Mouse (Mus musculus) liver, embryonic 16.5 days (tissue): ENCODE measurements around the gene Gstm1. TPM values are rescaled to one million over a fixed set of nuclear protein-coding genes. Genes with fewer than 3 reads are reported as not detected.
A peak's percentile ranks its signal among the peaks of the same experiment; 100 is the strongest.

Experiments
- ATAC-seq: fragments of 200-750 bp; cut with Nextera tagmentation; 2 replicates; pipeline ENCODE4 v1.8.0; 2017; ENCODE audit warnings: low read depth, mild to moderate bottlenecking, moderate number of reproducible peaks, moderate library complexity
- H3K27ac ChIP-seq: fragments of 300-500 bp; sonication (generic); 2 replicates; pipeline ENCODE4 v1.5.1; 2014; ENCODE audit warnings: mild to moderate bottlenecking, low read length
- H3K27me3 ChIP-seq: fragments of 300-500 bp; sonication (generic); 2 replicates; pipeline ENCODE4 v1.6.1; 2014; ENCODE audit warnings: low read depth, low read length, mixed read lengths; ENCODE audit not compliant: control insufficient read depth, insufficient read depth
- H3K36me3 ChIP-seq: fragments of 300-500 bp; sonication (generic); 2 replicates; pipeline ENCODE4 v1.6.1; 2014; ENCODE audit warnings: mild to moderate bottlenecking; ENCODE audit not compliant: control insufficient read depth, insufficient read depth
- H3K4me1 ChIP-seq: fragments of 300-500 bp; sonication (generic); 2 replicates; pipeline ENCODE4 v1.6.1; 2014; ENCODE audit warnings: low read depth, low read length, mixed read lengths; ENCODE audit not compliant: control insufficient read depth
- H3K4me2 ChIP-seq: fragments of 300-500 bp; sonication (generic); 2 replicates; pipeline ENCODE4 v1.6.1; 2014; ENCODE audit warnings: low read depth, low read length, mixed read lengths
- H3K4me3 ChIP-seq: fragments of 300-500 bp; sonication (generic); 2 replicates; pipeline ENCODE4 v1.5.1; 2014; ENCODE audit warnings: low read depth, mild to moderate bottlenecking, low read length
- H3K9ac ChIP-seq: fragments of 300-500 bp; sonication (generic); 2 replicates; pipeline ENCODE4 v1.6.1; 2014; ENCODE audit warnings: low read depth, low read length
- H3K9me3 ChIP-seq: fragments of 300-500 bp; sonication (generic); replicated peaks from 2 replicates; pipeline ENCODE4 v1.6.1; 2016; ENCODE audit warnings: low read length; ENCODE audit not compliant: control insufficient read depth
- WGBS: fragments of 180-500 bp; shearing (Covaris S2); extraction: QIAGEN DNeasy Blood & Tissue Kit; methylation state at CpG from one replicate; pipeline ENCODE4 v1.1.7; 2014; ENCODE audit not compliant: insufficient replicate concordance; 5-methylcytosine and 5-hydroxymethylcytosine counted together
- polyA plus RNA-seq: library from polyadenylated mRNA; unstranded; fragments of >200 nt; fragmentation: Nextera tagmentation; extraction: Ambion mirVana; gene quantifications from 2 replicates; pipeline ENCODE4 v1.2.1, GENCODE M21; 2015

Gene Gstm1
- 376 and 435 TPM in 2 replicates for polyA plus RNA-seq

- peak within 1 kb of the TSS; percentile 48 for H3K4me3 ChIP-seq
- WGBS, result under 1% methylated on average over 31 of the region's 31 CpGs
Measured at GRCm38 (mm10) chr3:108017473-108018189, at the start of gene Gstm1. TSS of gene Gstm1 (minus strand) at chr3:108017973.

GRCm38 (mm10) chr3:108067370-108067934, 49.7 kb upstream of the Gstm1 start:
- no peaks in the 10 kb centered on the region for H3K9me3 ChIP-seq
- WGBS, result 59% methylated on average over 6 of the region's 6 CpGs
- no peaks in the 10 kb centered on the region for H3K36me3 ChIP-seq
- H3K27ac ChIP-seq, result peak overlapping the region; percentile 53
- H3K4me1 ChIP-seq, result peaks cover 25% of the 10 kb centered on the region
- peak; percentile 75 for ATAC-seq
- no peak overlapping the region for H3K4me3 ChIP-seq
- H3K27me3 ChIP-seq, result no peaks in the 10 kb centered on the region
- no peak overlapping the region for H3K4me2 ChIP-seq
- H3K9ac ChIP-seq, result no peak overlapping the region

More at GRCm38 (mm10) chr3:108017473-108018189, at the start of gene Gstm1:
- Histone ChIP-seq H3K36me3 (no peaks in the 10 kb centered on the region), H3K9me3 (no peaks in the 10 kb centered on the region), H3K27ac (peak within 1 kb of the TSS; percentile 77), H3K4me2 (peak within 1 kb of the TSS; percentile 61), H3K9ac (peak within 1 kb of the TSS; percentile 36), H3K27me3 (no peaks in the 10 kb centered on the region), H3K4me1 (peaks cover 15% of the 10 kb centered on the region)
- ATAC-seq, result peak; percentile 93

- H3K9ac ChIP-seq, result no peak overlapping the region
- H3K4me3 ChIP-seq, result no peak overlapping the region
- H3K4me2 ChIP-seq, result no peak overlapping the region
- ATAC-seq, result no peak
- H3K36me3 ChIP-seq, result no peaks in the 10 kb centered on the region
- no peak overlapping the region for H3K27ac ChIP-seq
- H3K27me3 ChIP-seq, result no peaks in the 10 kb centered on the region
- H3K4me1 ChIP-seq, result peaks cover 19% of the 10 kb centered on the region
- 72% methylated on average over 9 of the region's 9 CpGs for WGBS
- no peaks in the 10 kb centered on the region for H3K9me3 ChIP-seq
Measured at GRCm38 (mm10) chr3:108065551-108065950, 47.8 kb upstream of the Gstm1 start.

- Histone ChIP-seq H3K4me1 (peaks cover 11% of the 10 kb centered on the region), H3K4me3 (no peak overlapping the region), H3K9ac (no peak overlapping the region), H3K27ac (no peak overlapping the region), H3K4me2 (no peak overlapping the region), H3K36me3 (no peaks in the 10 kb centered on the region), H3K27me3 (no peaks in the 10 kb centered on the region), H3K9me3 (no peaks in the 10 kb centered on the region)
- ATAC-seq, result no peak
- 71% methylated on average over 4 of the region's 4 CpGs for WGBS
Measured at GRCm38 (mm10) chr3:108064672-108065071, 46.9 kb upstream of the Gstm1 start.

- Histone ChIP-seq H3K9me3 (no peaks in the 10 kb centered on the region), H3K4me1 (peaks cover 2% of the 10 kb centered on the region; the same call in 1 of the 2 replicates), H3K27me3 (no peaks in the 10 kb centered on the region), H3K27ac (no peak overlapping the region), H3K9ac (no peak overlapping the region), H3K4me2 (no peak overlapping the region), H3K4me3 (no peak overlapping the region), H3K36me3 (no peaks in the 10 kb centered on the region)
- ATAC-seq, result no peak
- WGBS, result 81% methylated on average over 8 of the region's 8 CpGs
Measured at GRCm38 (mm10) chr3:108062648-108063047, 44.9 kb upstream of the Gstm1 start.

GRCm38 (mm10) chr3:108061420-108061819, 43.6 kb upstream of the Gstm1 start:
- H3K9me3 ChIP-seq, result no peaks in the 10 kb centered on the region
- H3K4me1 ChIP-seq, result peaks cover 2% of the 10 kb centered on the region; the same call in 1 of the 2 replicates
- H3K4me2 ChIP-seq, result peak overlapping the region; percentile 22; the same call in 1 of the 2 replicates
- no peaks in the 10 kb centered on the region for H3K36me3 ChIP-seq
- WGBS, result 6% methylated on average over 7 of the region's 7 CpGs
- ATAC-seq, result peak; percentile 10; the same call in 1 of the 2 replicates
- no peak overlapping the region for H3K27ac ChIP-seq
- H3K9ac ChIP-seq, result no peak overlapping the region
- H3K4me3 ChIP-seq, result no peak overlapping the region
- H3K27me3 ChIP-seq, result no peaks in the 10 kb centered on the region

GRCm38 (mm10) chr3:108050493-108050892, 32.7 kb upstream of the Gstm1 start:
- Histone ChIP-seq H3K27ac (no peak overlapping the region), H3K27me3 (no peaks in the 10 kb centered on the region), H3K9ac (no peak overlapping the region), H3K4me3 (no peak overlapping the region), H3K4me1 (peaks cover 6% of the 10 kb centered on the region), H3K4me2 (no peak overlapping the region), H3K36me3 (no peaks in the 10 kb centered on the region), H3K9me3 (no peaks in the 10 kb centered on the region)
- no peak for ATAC-seq
- WGBS, result 64% methylated on average over 5 of the region's 5 CpGs

- Histone ChIP-seq H3K36me3 (no peaks in the 10 kb centered on the region), H3K4me2 (no peak overlapping the region), H3K27ac (no peak overlapping the region), H3K9me3 (no peaks in the 10 kb centered on the region), H3K4me3 (no peak overlapping the region), H3K9ac (no peak overlapping the region), H3K27me3 (no peaks in the 10 kb centered on the region), H3K4me1 (peaks cover 20% of the 10 kb centered on the region)
- 62% methylated on average over 3 of the region's 3 CpGs for WGBS
- ATAC-seq, result no peak
Measured at GRCm38 (mm10) chr3:108048306-108048705, 30.5 kb upstream of the Gstm1 start.
